ENCODE assay signal across 8 mouse cellular contexts in genomic region chr6:25689520-25690283, GRCm38 (mm10). TPM values are rescaled to one million over a fixed set of nuclear protein-coding genes. Genes with fewer than 3 reads are reported as not detected.
DNase-seq lines count a peak whose midpoint lies in the region; ATAC-seq and TF ChIP-seq lines count a peak whose summit lies in the region.

No protein-coding gene starts in this region.

- H3K4me1 ChIP-seq in heart, embryonic 14.5 days (ENCODE audit: control insufficient read depth in 2 of 2, insufficient read depth in 2 of 2, low read length in 2 of 2), result peaks cover 3 to 9% of the 10 kb centered on the region in 2 experiments; a peak in 1 of 4 replicates
- no peaks in the 10 kb centered on the region for H3K4me1 ChIP-seq in liver, embryonic 14.5 days (replicated peaks; ENCODE audit: control insufficient read depth in 2 of 2, insufficient read depth in 2 of 2, low read length in 1 of 2)

- no peak for TF ChIP-seq EP300 in liver, embryonic 14.5 days (IDR thresholded peaks at IDR 0.05; ENCODE audit: low read depth)

- 0 out of 2 replicates have a peak, but pooled peaks cover 4% of the 10 kb centered on the region for H3K27me3 ChIP-seq in heart, embryonic 14.5 days (ENCODE audit: control insufficient read depth, insufficient read depth, low read length)
- H3K27me3 ChIP-seq in liver, embryonic 14.5 days (ENCODE audit: control insufficient read depth, insufficient read depth, low read length), result peaks cover 26% of the 10 kb centered on the region

- TF ChIP-seq CTCF in liver, embryonic 14.5 days (IDR thresholded peaks at IDR 0.05; ENCODE audit: low read depth), result no peak

- peak; percentile 16 for DNase-seq in urinary bladder, postnatal 14 days (ENCODE audit: low spot score)
- DNase-seq in urinary bladder, postnatal 10 days (ENCODE audit: low spot score), result no peak
- DNase-seq in embryo, embryonic 11 days, result peak; percentile 63
- peak; percentile 46 to 58 for DNase-seq in kidney, postnatal 4 days
- DNase-seq in liver, embryonic 14.5 days (ENCODE audit: low read depth in 3 of 3, low spot score in 3 of 3), result no peak
- peak; percentile 76 for DNase-seq in right cerebral cortex, adult 18-20 months

- H3K36me3 ChIP-seq in heart, embryonic 14.5 days (ENCODE audit: control insufficient read depth, insufficient read depth, low read length), result no peaks in the 10 kb centered on the region
- no peaks in the 10 kb centered on the region for H3K36me3 ChIP-seq in liver, embryonic 14.5 days (replicated peaks; ENCODE audit: control insufficient read depth, insufficient read depth, low read depth)

- H3K4me2 ChIP-seq in heart, embryonic 14.5 days (ENCODE audit: low read length), result peak overlapping the region; percentile 96
- H3K4me2 ChIP-seq in liver, embryonic 14.5 days (ENCODE audit: low read depth), result peak overlapping the region; percentile 44

- peak overlapping the region; percentile 56 to 64 for H3K4me3 ChIP-seq in heart, embryonic 14.5 days (ENCODE audit: control insufficient read depth in 1 of 2, insufficient read depth in 1 of 2, low read depth in 1 of 2, low read length in 2 of 2)
- H3K4me3 ChIP-seq in liver, embryonic 14.5 days (ENCODE audit: insufficient read depth in 1 of 2, low read depth in 2 of 2, low read length in 2 of 2), result peak overlapping the region; percentile 37 to 46

- peak; percentile 70 for ATAC-seq in heart, embryonic 14.5 days (ENCODE audit: insufficient number of reproducible peaks, insufficient read depth, low FRiP score, low read depth)
- ATAC-seq in liver, embryonic 14.5 days (ENCODE audit: insufficient read depth), result peak; percentile 18; the same call in 1 of the 2 replicates
- ATAC-seq in CD4-positive, CD25-positive, alpha-beta regulatory T cell, adult 4 months, result no peak

- H3K9ac ChIP-seq in heart, embryonic 14.5 days (ENCODE audit: low read length), result peak overlapping the region; percentile 74
- H3K9ac ChIP-seq in liver, embryonic 14.5 days (replicated peaks), result no peak overlapping the region

- WGBS in heart, embryonic 14.5 days, result under 1% methylated on average over 42 of the region's 43 CpGs
- WGBS in liver, embryonic 14.5 days (ENCODE audit: insufficient replicate concordance), result under 1% methylated on average over 43 of the region's 43 CpGs

- no peaks in the 10 kb centered on the region for H3K9me3 ChIP-seq in heart, embryonic 14.5 days (ENCODE audit: control insufficient read depth, low read length)
- no peaks in the 10 kb centered on the region for H3K9me3 ChIP-seq in liver, embryonic 14.5 days (ENCODE audit: control insufficient read depth, low read length)

- H3K27ac ChIP-seq in heart, embryonic 14.5 days (replicated peaks in 1 of 2; ENCODE audit: control insufficient read depth in 1 of 2, insufficient read depth in 1 of 2, low read depth in 2 of 2, low read length in 2 of 2), result peak overlapping the region; percentile 9 to 50; a peak in 2 of 4 replicates
- H3K27ac ChIP-seq in liver, embryonic 14.5 days, result no peak overlapping the region

RNA-seq across cellular contexts. Expression of gene Gpr37, which starts 0.8 kb away (rescaled TPM):
- polyA plus RNA-seq in heart, embryonic 14.5 days (2014; fragmentation: Nextera tagmentation; extraction: Ambion mirVana), result 1.5 and 2.2 TPM in 2 replicates
- 0.02 TPM in 2 replicates for polyA plus RNA-seq in liver, embryonic 14.5 days (2012; rRNA removed)
- polyA plus RNA-seq in liver, embryonic 14.5 days (2014; fragmentation: Nextera tagmentation; extraction: Ambion mirVana), result 0.03 and 0.04 TPM in 2 replicates
- polyA plus RNA-seq in CD4-positive, CD25-positive, alpha-beta regulatory T cell, adult 4 months (2017; shearing (Covaris generic)), result not detected

Comparison
In these comparisons a context has a peak if more than half of its experiments do, and no peak if none do; other contexts are left out.
1. DNase-seq: peak in urinary bladder, postnatal 14 days (single experiment), embryo, embryonic 11 days (single experiment), kidney, postnatal 4 days (2 of 2) and right cerebral cortex, adult 18-20 months (single experiment); none in urinary bladder, postnatal 10 days (single experiment) and liver, embryonic 14.5 days (0 of 3).